Mouse (Mus musculus) heart, adult 18-20 months (tissue): ENCODE results near the gene Tmem135. TPM values are rescaled to one million over a fixed set of nuclear protein-coding genes. Genes with fewer than 3 reads are reported as not detected.

Source experiments
- DNase-seq, 2 experiments: peaks; one replicate each; pipeline ENCODE4 v3.0.0; 2021 to 2022; ENCODE audit warnings: mixed read lengths in 1 of 2
- total RNA-seq, 2 experiments: library from RNA; stranded (reverse); gene quantifications; 2 replicates each; pipeline ENCODE4 v1.2.3; 2021

Gene Tmem135
- total RNA-seq, 2 experiments from 2014 or later, result 34.9 to 39.4 TPM

DNA sequence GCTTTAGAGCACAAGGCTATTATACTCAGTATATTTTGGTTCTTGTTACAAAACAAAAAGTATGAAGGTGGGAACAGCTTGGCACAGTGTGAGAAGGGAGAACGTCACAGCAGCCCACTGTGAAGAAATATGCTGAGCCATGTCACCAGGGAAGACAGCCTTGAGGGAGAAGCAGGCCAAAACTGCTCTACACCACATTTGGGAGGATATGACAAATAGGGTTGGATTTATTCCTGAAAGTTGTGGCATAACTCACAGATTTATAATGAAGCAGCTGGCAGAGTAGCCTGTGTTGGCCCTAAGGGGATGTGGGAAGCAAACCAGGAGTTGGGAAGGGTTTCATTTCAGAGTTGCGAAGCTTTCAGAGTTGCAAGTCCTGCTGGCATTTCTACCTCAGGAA is 225.4 kb downstream of the Tmem135 start:
- DNase-seq, result peak; percentile 42 to 46

DNA sequence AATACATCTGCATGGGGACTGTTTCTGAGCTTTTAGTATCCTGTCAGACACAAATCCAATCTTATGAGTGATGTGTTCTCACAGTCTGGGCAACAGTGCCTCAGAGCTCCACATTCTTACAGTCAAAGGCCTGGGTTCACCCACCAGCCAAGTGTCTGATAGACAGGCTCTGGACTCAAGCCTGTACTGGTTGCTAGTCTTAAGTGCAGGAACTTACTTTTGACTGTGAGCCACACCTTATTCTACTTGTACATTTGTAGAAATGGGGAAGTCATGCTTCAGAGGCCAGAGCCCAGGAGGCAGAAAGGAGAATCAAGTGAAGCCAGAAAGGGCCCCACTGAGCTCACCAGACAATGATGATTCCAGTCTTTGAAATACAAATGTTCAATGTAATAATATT is 226.1 kb downstream of the Tmem135 start:
- no peak for DNase-seq

DNA sequence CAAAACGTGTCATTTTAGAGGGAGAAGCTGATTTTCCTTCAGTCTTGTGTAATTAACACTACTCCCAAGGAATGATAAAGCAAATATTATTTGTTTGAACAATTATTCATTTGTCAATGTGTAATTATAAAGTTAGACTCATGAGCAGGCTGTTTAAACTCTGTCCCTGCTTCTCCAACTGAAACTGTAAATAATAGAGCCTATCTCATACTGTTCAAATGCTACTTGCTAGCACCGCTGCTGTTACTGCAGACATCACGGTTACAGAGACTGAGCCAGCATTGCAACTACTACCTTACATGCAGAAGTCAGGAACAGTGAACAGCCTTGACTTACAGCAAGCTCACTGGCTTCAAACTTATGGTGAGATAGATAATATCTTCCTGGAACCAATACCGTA is 229.6 kb downstream of the Tmem135 start:
- no peak for DNase-seq

DNA sequence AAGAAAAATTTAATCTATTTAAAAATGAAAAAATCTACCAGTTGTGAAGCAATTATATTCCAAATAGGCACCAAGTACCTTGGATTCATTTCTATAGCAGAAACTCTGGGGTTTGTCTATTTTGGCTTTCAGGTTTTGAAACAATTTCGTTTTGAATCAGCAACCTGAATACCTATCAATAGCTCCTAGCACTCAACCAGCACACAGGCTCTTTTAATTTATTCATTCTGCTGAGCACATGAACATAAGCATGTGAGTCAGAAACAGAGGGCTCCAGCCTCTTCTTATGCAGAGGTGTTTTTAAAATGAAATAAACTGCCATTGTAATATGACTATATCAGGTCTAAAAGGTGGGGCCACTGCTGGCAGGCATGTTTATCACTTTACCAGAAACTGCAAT is 231.0 kb downstream of the Tmem135 start:
- DNase-seq, result no peak

DNA sequence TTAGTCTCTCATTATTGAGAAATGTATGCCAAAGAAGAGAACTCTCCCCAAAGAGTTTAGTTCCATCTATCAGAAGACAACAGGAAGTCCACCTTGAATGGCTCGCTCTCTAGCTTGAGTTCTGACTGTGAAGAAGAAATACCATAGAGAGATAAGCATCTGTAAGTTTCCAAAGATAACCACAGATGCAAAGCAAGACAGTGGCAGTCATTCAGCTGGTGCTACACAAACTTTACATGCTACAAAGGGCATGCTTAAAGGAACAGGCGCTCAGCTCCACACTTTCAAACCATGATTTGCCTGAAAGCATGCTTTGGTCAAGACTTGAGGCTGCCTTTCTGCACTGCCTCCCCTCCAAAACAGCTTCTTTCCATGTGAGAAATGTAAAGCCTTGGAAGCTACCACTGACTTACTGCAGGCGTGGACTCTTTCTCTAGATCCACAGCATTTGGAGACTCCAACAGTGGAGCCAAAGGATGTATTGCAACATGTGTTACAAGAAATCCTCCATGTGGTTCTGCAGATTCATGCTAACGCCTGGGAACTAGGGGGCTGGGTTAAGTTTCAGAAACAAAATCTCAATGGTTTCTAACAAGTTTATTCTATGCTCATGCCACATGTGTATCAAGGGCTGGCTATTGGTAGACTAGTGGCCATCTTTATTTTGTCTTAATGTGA is 232.1 kb downstream of the Tmem135 start:
- no peak for DNase-seq

DNA sequence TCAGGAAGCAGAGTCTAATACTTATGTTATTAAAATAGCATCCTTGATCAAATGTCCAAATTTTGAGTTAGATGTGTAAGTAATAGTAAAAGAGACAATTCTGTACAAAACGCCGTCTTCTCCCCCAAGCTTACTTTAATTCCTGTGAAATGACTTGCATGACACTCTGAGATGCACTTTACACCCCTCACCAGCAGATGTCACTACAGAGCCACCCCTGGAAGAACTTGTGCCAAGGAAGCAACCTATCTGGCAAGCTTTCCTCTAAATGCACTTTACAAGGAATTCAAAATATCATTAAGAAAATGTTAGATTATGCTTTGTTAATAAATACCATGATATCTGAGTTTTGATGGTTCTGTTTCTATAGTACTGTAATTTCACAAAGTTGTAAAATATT is 235.4 kb downstream of the Tmem135 start:
- DNase-seq, result peak; percentile 72 to 88

DNA sequence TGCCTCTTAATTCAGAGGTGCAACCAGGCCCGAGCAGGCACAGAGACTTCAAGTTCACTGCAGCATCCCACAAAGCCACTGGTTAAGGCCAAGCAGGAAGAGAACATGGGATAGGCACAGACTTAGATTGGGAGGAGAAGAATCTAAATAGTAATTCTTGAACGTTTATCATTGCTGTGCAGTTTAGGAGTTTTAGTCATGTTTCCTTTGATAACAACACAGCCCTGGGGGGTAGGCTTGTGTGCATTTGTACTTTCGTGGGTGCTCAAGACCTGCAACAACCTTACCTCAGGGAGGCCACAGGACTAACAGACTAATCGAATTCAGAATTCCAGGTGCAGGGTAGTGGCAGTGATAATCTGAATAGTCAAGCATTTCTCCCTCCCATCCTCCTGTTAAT is 238.5 kb downstream of the Tmem135 start:
- no peak for DNase-seq

DNA sequence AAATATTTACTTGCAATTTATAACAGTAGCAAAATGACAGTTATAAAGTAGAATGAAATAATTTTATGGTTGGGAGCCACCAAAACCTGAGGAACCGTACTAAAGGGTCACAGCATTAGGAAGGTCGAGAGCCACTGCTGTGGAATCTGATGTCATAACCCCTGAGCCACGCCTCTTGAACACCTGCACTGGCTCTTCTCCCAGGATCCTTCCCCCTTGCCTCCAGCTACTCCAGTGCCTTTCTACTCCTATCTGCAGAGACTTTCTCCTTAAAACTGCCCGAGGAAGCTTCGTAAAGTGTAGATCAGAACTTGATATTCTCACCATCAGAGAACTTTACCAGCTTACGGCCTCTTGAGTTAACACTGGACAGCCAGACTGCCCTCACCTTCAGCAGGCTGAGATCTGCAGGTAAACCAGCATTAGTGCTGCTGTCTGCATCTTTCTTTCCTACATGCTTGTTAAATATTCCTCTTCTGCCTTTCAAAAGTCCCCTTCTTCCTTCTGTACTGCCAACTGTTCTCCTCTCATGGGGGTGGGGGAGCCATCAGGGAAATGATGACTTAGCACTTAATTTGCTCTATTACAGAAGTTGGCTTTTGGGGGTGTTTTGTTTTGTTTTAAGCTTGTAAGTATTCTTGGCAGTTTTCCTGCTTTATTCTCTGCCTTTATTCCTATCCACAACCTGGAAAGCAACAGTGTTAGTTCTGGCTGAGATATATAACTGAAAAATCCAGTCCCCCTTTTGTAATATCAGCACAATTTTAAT is 242.2 kb downstream of the Tmem135 start:
- no peak for DNase-seq

DNA sequence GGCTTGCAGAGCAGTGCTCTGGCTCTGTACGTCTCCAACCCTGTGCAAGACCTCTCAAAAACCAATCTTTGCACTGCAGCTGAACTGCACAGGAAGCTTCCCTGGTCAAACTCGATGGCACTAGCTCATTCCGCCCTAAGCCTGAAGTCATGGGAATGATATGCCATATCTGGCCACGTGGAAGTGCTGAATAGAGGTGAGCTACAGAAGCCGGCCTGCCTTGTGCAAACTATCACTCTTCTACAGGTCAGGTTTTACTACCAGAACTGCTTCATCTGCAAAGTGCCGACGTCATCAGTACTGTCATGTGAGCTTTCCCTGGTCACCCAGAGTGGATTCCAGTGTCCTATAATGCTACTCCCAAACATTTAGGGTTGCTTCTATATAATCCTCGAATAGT is 246.7 kb downstream of the Tmem135 start:
- no peak for DNase-seq

DNA sequence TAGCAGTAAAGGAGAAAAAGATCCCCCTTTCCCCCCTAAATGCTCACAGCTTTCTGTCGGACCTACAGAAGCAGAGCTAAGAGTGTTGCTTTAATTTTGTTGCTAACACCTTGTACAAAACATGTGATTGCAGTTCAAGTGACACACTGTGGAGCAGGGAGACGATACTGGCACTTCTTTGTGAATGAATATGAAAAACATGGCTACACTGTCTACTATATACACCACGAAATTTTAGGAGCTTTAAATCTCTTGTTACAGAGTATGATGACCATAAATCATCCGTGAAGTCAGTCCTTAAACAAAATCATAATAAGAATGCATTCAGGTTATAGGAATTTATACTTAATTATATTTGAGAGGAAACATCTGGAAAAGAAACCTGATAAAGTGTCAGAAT is 247.4 kb downstream of the Tmem135 start:
- DNase-seq, result no peak

DNA sequence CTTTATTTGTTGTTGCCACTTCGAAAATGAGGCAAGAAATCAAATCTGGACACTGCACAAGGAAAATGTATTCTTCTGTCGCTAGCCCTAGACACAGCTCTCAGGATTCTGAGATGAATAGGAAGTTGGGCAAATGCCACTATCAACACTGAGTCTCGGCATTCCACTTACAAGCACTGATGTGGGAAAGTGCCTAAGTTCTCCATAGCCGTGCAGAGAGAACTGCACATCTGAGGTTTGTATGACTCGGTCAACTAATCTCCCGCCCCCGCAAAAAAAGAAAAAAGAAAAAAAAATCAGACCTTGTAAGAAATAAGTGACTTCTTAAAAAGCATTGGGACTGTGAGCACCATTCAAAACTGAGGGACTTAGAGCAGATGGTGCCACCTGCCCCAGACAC is 248.3 kb downstream of the Tmem135 start:
- DNase-seq, result peak; percentile 28 to 30

DNA sequence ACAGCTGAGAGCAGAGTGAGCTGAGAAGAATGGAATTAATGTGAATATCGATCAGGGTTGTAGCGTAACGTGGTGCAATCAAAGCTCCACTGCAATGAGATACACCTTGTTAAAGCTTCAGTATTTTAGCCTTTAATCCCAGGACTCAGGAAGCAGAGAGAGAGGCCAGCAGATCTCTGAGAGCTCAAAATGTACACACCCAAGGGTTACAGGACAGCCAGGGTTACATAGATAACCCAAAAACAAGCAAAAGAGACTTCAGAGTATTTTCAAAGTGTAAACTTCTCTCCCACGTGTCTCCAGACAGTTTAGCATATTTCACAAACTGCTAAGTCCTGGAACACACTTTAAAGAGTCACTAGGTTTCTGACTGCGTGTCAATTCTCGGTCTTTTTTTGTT is 248.8 kb downstream of the Tmem135 start:
- no peak for DNase-seq

DNA sequence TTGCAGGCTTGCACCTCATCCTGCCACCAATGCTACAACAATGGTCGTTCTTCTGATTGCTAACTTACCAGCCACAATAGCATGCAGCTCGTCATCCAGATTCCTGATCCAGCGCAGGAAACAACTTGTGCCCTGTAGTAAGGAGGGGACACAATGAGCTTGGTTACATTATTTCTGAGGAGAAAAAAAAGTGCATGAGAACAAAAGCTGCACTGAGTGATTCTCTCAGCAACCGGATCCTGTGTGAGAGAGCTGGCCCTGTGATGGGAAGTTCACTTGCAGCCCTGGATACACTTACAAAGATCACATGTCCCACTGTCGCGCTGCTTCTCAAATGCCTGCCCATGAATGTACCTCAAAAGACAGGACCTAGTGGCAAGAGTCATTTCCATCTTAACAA is 252.7 kb downstream of the Tmem135 start:
- DNase-seq, result no peak

DNA sequence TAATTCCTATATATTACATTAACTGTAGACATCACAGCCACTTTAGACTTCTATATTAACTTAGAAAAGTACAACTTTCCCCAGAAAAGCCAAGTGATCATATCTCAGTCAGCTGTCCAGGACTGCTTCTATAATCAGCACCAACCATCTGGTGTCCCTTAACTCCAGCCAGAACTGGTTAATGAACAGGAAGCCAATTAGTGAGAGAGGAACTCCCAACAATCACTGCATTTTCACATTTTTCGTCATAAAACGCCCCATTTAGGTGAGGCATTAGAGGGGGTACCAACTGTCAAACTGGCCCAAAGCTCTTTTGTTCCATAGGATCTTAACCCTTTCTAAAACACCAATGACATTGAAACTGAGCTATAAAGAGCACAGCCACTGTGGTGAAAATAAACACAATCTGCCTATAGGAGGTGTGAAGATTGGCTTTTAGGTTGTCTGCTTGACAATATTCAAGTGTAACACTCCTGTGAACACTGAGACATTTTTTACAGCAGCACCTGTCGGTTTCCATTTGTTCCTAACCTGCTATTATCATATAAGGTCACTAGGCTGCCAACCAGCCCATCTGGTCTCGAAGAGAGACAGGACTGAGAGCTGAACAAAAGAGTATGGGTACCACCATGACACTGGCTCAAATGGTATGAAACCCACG is 263.3 kb downstream of the Tmem135 start:
- DNase-seq, result no peak

DNA sequence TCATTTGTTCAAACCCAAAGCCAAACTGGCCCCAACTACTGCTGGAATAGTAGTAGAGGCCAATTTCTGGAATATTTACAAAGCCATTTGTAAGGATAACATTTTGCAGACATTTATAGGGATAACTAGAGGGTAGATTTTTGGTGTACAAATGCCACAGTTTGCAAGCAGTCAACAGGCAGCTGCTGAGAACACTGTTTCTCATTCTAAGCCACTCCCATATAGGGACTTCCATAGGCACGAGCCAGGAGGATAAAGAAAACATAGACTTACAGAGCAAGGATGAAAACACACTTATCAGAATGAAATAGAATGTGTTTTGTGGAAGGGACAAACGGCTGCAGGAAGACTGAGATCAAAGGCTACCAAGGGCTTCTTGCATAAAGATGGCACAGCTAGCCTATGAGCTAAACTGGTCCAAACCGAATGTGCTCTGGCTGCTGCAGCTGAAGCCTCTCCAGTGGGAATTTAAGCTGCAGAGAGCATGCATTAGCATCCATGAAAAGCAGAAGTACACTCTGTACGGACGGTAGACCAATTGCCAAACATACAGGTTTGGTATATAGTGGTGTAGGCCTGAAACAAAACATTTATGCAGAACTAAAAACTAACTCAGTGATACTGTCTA is 269.0 kb downstream of the Tmem135 start:
- no peak for DNase-seq

DNA sequence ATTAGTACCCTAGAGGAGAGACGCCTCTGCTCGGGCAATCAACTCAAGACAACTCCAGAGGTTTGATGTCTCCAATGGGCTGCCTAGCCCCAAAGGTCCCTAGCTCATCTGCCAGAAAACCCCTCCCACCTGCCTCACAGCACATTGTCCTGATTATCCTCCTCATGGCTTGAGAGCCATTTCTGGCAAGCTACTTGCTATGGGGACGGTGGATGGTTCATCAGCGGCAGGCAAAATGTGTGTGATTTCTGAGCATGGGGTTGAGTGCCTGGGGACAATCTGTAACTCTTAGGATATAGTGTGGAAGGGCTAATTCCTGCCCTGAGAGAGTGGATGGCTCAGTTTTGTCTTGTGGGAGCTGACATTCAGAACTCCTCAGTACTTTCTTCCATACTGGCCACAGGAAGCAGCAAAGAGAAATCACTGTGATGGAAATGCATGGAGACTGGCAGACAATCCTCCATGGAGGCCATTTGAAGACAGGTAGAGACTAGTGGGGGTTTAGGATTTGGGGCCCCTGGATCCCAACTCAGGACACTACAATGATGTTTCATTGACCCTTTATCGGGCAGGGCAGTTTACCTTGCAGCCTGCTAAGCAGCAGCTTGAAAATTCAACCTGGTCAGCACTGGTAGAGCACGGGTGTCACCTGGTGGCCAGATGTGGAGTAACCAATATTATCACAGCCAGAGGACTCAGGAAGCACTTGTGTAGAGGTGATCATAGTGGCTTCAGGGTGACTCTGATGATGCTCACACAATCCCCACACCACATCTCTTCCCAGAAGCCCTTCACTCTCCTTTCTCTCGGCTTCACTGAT is 277.7 kb downstream of the Tmem135 start:
- peak; percentile 57 to 83 for DNase-seq

DNA sequence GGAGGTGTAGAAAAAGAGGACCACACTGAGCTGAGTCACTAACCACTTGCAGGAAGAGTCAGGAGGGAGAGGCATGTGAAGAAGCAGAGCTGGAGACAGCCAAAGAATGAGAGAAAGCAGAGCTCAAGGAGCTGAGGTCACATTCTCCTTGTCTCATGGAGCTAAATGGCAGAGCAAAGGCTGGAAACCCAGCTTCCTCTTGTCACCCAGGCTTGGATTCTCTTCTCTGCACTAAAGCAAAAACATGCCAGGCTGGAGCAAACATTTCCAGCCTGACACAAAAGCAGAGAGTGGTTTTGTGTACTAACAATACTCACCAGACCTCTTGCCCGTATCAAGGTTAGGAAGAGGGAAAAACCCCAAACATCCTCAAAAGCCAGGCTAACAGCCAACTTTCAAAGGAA is 287.8 kb downstream of the Tmem135 start:
- DNase-seq, result peak; percentile 28 to 46

DNA sequence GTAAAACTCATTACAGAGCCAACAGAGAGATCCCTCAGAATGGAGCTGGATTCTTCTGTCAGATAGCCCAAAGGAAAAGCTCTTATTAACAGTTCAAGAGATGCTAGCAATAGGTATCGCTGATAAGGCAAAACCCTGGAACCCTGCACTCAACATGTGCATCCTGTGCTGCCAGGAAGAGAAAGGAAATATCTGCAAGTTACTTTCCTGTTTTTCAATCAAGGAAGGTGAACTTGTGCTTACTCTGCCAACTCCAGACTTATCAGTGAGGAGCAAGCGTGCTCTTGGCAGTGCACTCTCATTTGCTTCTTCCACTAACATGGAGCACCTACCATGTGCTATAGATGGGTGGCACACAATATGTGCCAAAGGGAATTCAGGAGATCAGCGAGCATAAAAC is 288.4 kb downstream of the Tmem135 start:
- DNase-seq, result peak; percentile 31 to 74

DNA sequence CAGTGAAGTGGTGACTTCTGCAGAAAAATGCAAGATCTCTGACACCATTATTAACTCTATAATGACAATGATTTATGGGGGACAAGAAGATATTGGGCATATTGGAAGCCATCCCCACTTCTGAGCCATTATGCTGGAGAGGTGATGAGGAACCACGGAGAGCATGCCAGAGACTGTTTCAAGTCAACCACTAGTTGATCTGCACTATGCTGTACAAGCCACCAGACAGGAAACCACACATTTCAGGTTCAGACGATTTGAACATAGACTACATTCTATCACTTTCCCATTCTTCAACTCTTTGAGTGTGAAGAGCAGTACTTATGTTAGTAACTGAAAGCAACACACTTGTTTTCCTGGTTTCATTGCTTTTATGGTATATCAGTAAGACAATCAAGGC is 297.6 kb downstream of the Tmem135 start:
- DNase-seq, result no peak

DNA sequence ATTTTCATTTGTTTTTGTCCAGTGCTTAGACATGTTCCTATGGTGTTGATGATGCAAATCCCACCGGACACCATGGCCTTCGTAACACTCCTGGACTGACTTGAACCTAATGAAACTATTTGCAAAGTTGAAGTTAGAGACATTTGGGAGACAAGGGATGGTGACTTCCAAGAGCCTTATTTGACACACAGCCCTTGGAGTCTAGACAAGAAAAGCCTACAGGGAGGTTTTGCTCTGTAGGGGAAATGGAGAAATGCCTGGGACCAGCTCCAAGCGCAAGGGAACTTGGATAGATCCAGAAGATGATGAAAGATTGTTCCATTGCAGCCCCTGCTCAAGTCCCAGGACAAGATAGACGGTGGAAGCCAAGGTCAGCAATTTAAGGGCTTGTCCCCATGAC is 304.3 kb downstream of the Tmem135 start:
- peak; percentile 76 to 83 for DNase-seq
